Mouse (Mus musculus) erythroblast, embryonic 14.5 days (primary cell): Measurements from ENCODE around the gene Grem1.

Experiments used
- GATA1 ChIP-seq: IDR thresholded peaks from 2 replicates; pipeline ENCODE4 v1.6.1; 2012; ENCODE audit warnings: low read length, inconsistent platforms, mixed read lengths
- TAL1 ChIP-seq: IDR thresholded peaks from 3 replicates; pipeline ENCODE4 v1.6.1; 2012; ENCODE audit warnings: low read length, inconsistent platforms, mixed read lengths

GRCm38 (mm10) chr2:113757525-113758310 lies 728 bp downstream of the Grem1 start:
- TF ChIP-seq GATA1 = no peak
- no peak for TF ChIP-seq TAL1
